Mouse (Mus musculus) forebrain, embryonic 16.5 days (tissue): Measurements from ENCODE around the gene Cntrob. TPM values are rescaled to one million over a fixed set of nuclear protein-coding genes. Genes with fewer than 3 reads are reported as not detected.

Experiments
- polyA plus RNA-seq: library from polyadenylated mRNA; unstranded; fragments of >200 nt; fragmentation: Nextera tagmentation; extraction: Ambion mirVana; gene quantifications from 2 replicates; pipeline ENCODE4 v1.2.1, GENCODE M21; 2015

Gene Cntrob
- polyA plus RNA-seq, 1 experiment from 2014 or later: 31.0 TPM

Other genes with a start within 250 kb of the Cntrob start
- gene Vamp2, start 235.3 kb downstream of the Cntrob start, polyA plus RNA-seq: 217 and 259 TPM in 2 replicates
- 11.8 and 12.1 TPM in 2 replicates for gene Per1, start 228.6 kb downstream of the Cntrob start, polyA plus RNA-seq
- 0.26 and 0.67 TPM in 2 replicates for gene Hes7, start 203.4 kb downstream of the Cntrob start, polyA plus RNA-seq
- 0.39 and 0.71 TPM in 2 replicates for gene 9130213A22Rik, start 201.2 kb downstream of the Cntrob start, polyA plus RNA-seq
- 2.8 and 3.5 TPM in 2 replicates for gene Aloxe3, start 197.9 kb downstream of the Cntrob start, polyA plus RNA-seq
- 0.12 TPM in 1 of 2 replicates, not detected in the other for gene Alox12b, start 166.8 kb downstream of the Cntrob start, polyA plus RNA-seq
- 0.29 TPM in 1 of 2 replicates, not detected in the other for gene Alox8, start 125.9 kb downstream of the Cntrob start, polyA plus RNA-seq
- gene Gucy2e, start 86.7 kb downstream of the Cntrob start, polyA plus RNA-seq: 0.56 and 0.68 TPM in 2 replicates
- 162 and 166 TPM in 2 replicates for gene Trappc1, start 205 bp upstream of the Cntrob start, polyA plus RNA-seq
- 5.7 and 6.0 TPM in 2 replicates for gene Kcnab3, start 2.5 kb upstream of the Cntrob start, polyA plus RNA-seq
- 109 and 144 TPM in 2 replicates for gene Rnf227, start 16.7 kb upstream of the Cntrob start, polyA plus RNA-seq
- 132 and 146 TPM in 2 replicates for gene Chd3, start 45.6 kb upstream of the Cntrob start, polyA plus RNA-seq
- 79.2 and 86.1 TPM in 2 replicates for gene Naa38, start 71.7 kb upstream of the Cntrob start, polyA plus RNA-seq
- 42.5 and 44.2 TPM in 2 replicates for gene Cyb5d1, start 71.9 kb upstream of the Cntrob start, polyA plus RNA-seq
- gene Tmem88, start 74.5 kb upstream of the Cntrob start, polyA plus RNA-seq: 5.9 and 6.2 TPM in 2 replicates
- 48.4 and 52.8 TPM in 2 replicates for gene Kdm6b, start 89.9 kb upstream of the Cntrob start, polyA plus RNA-seq
- 3.5 and 3.7 TPM in 2 replicates for gene Dnah2, start 225.3 kb upstream of the Cntrob start, polyA plus RNA-seq
- gene Efnb3, start 236.4 kb upstream of the Cntrob start, polyA plus RNA-seq: 95.7 and 123 TPM in 2 replicates